Mouse (Mus musculus) liver, postnatal 0 days (tissue): ENCODE results near the gene Mta3. TPM values are rescaled to one million over a fixed set of nuclear protein-coding genes. Genes with fewer than 3 reads are reported as not detected.

Experiments used
- ATAC-seq: fragments of 200-750 bp; cut with Nextera tagmentation; 2 replicates; pipeline ENCODE4 v1.8.0; 2017; ENCODE audit warnings: mild to moderate bottlenecking, moderate library complexity
- DNase-seq: peaks from one replicate; pipeline ENCODE4 v3.0.0-alpha.2; 2016
- H3K27ac ChIP-seq: fragments of 300-500 bp; sonication (generic); 2 replicates; pipeline ENCODE4 v1.5.1; 2014; ENCODE audit warnings: antibody characterized with exemption, moderate library complexity, mild to moderate bottlenecking, low read depth
- H3K27me3 ChIP-seq: fragments of 300-500 bp; sonication (generic); 2 replicates; pipeline ENCODE4 v1.6.1; 2014; ENCODE audit warnings: low read length, control low read depth, mixed read lengths; ENCODE audit not compliant: insufficient read depth
- H3K36me3 ChIP-seq: fragments of 300-500 bp; sonication (generic); replicated peaks from 2 replicates; pipeline ENCODE4 v1.6.1; 2014; ENCODE audit warnings: mild to moderate bottlenecking, control low read depth, low read length, moderate library complexity, mixed read lengths; ENCODE audit not compliant: insufficient read depth
- H3K4me1 ChIP-seq: fragments of 300-500 bp; sonication (generic); 2 replicates; pipeline ENCODE4 v1.6.1; 2014; ENCODE audit warnings: antibody characterized with exemption, mild to moderate bottlenecking, control low read depth; ENCODE audit not compliant: insufficient read depth
- H3K4me2 ChIP-seq: fragments of 300-500 bp; sonication (generic); 2 replicates; pipeline ENCODE4 v1.6.1; 2014; ENCODE audit warnings: low read depth, mild to moderate bottlenecking, low read length, moderate library complexity, mixed read lengths
- H3K4me3 ChIP-seq: fragments of 300-500 bp; sonication (generic); 2 replicates; pipeline ENCODE4 v1.5.1; 2014; ENCODE audit warnings: low read depth, low read length
- H3K9ac ChIP-seq: fragments of 300-500 bp; sonication (generic); replicated peaks from 2 replicates; pipeline ENCODE4 v1.6.1; 2014; ENCODE audit warnings: mild to moderate bottlenecking, moderate library complexity
- H3K9me3 ChIP-seq: fragments of 300-500 bp; sonication (generic); 2 replicates; pipeline ENCODE4 v1.6.1; 2016; ENCODE audit warnings: mild to moderate bottlenecking, control low read depth, low read length, mixed read lengths
- CTCF ChIP-seq: sonication (generic); IDR thresholded peaks from 2 replicates; pipeline ENCODE4 v1.5.1; 2016; ENCODE audit warnings: antibody characterized with exemption, low read depth
- EP300 ChIP-seq: IDR thresholded peaks from 2 replicates; pipeline ENCODE4 v1.6.1; 2016; ENCODE audit warnings: antibody characterized with exemption, low read depth, mild to moderate bottlenecking
- WGBS: fragments of 180-500 bp; shearing (Covaris S2); extraction: QIAGEN DNeasy Blood & Tissue Kit; methylation state at CpG from one replicate; pipeline ENCODE4 v1.1.7; 2014; ENCODE audit not compliant: insufficient replicate concordance; 5-methylcytosine and 5-hydroxymethylcytosine counted together
- polyA plus RNA-seq: library from polyadenylated mRNA; unstranded; fragments of >200 nt; fragmentation: Nextera tagmentation; extraction: Ambion mirVana; gene quantifications from 2 replicates; pipeline ENCODE4 v1.2.1, GENCODE M21; 2015

Mta3 gene
- polyA plus RNA-seq, 1 experiment from 2014 or later, result 28.1 TPM

DNA sequence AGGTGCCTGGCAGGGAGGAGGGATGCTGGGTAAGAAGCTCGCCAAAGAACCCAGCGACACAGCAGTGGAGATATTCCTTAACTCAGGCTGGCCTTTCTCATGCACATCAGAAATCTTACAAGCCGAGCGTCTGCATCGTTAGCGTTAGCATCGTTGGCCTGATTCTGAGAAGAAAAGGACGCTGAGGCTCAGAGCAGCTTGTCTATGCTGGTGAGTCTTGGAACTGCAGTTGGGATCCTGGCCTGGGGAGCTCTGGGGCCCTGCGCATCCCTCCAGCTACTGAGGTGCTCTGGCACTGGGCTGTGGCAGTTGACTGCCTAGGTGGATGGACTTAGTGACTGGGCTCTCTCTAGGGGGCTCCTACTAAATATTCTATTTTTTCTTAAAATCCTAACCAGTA, 133.2 kb downstream of the Mta3 start:
- peaks cover 7% of the 10 kb centered on the region; the same call in 1 of the 2 replicates for H3K36me3 ChIP-seq
- ATAC-seq, result no peak
- peaks cover 18% of the 10 kb centered on the region for H3K4me1 ChIP-seq
- 81% methylated on average over 9 of the region's 9 CpGs for WGBS
- no peak overlapping the region for H3K4me2 ChIP-seq
- DNase-seq, result no peak
- H3K27me3 ChIP-seq, result no peaks in the 10 kb centered on the region
- peak; percentile 26; the same call in 1 of the 2 replicates for TF ChIP-seq CTCF
- TF ChIP-seq EP300, result no peak
- H3K27ac ChIP-seq, result no peak overlapping the region
- no peak overlapping the region for H3K4me3 ChIP-seq
- no peaks in the 10 kb centered on the region for H3K9me3 ChIP-seq
- H3K9ac ChIP-seq, result no peak overlapping the region

DNA sequence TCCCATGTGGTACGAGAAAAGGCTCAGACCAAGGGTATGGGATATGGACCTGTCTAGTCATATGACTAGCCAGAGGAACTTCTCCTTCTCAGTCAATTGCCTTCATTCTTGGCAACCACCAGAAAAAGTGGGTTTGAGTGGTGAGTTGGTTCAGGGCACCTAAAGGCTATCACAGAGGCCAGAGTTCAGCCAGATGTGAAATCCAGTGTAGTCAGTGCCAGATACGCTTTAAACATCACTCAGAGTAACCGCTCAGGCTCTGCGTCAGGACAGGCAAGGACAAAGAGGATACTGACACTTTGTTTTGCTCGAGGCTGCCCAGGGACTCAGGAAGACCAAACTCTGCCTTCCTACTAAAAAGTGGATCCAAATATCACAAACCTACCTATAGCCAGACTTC, 135.0 kb downstream of the Mta3 start:
- WGBS, result 68% methylated on average over 5 of the region's 5 CpGs

DNA sequence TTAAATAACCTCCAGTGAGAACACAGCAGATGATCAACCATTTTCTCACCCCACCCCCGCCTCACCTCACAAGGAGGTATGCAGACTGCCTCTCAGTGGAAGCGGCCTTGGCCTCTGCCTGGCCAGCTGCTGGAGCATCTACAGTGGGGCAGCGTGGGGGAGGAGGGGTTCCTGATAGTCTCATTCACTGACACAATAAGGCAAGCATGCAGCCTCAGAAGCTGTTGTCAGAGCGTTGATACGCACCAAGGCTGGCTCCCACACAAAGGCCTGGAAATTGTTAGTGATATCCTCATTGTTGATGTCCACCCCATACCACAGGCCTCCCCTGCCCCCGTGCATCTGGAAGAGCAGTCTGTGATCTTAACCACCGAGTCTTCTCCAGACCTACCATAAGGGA, 137.8 kb downstream of the Mta3 start:
- H3K4me3 ChIP-seq, result no peak overlapping the region
- WGBS, result 74% methylated on average over 7 of the region's 7 CpGs
- H3K4me1 ChIP-seq, result peaks cover 31% of the 10 kb centered on the region
- no peak for TF ChIP-seq EP300
- TF ChIP-seq CTCF, result no peak
- no peaks in the 10 kb centered on the region for H3K27me3 ChIP-seq
- no peak overlapping the region for H3K4me2 ChIP-seq
- H3K27ac ChIP-seq, result no peak overlapping the region
- no peak overlapping the region for H3K9ac ChIP-seq
- H3K9me3 ChIP-seq, result no peaks in the 10 kb centered on the region
- DNase-seq, result no peak
- ATAC-seq, result no peak
- 0 out of 2 replicates have a peak, but pooled peaks cover 3% of the 10 kb centered on the region for H3K36me3 ChIP-seq

More for the DNA sequence above, 135.0 kb downstream of the Mta3 start:
- ATAC-seq (no peak), DNase-seq (no peak)
- Histone ChIP-seq H3K4me3 (no peak overlapping the region), H3K9me3 (no peaks in the 10 kb centered on the region), H3K36me3 (0 out of 2 replicates have a peak, but pooled peaks cover 7% of the 10 kb centered on the region), H3K27ac (no peak overlapping the region), H3K4me1 (peaks cover 16% of the 10 kb centered on the region), H3K27me3 (no peaks in the 10 kb centered on the region), H3K9ac (no peak overlapping the region), H3K4me2 (no peak overlapping the region)
- no peak for TF ChIP-seq CTCF
- no peak for TF ChIP-seq EP300

DNA sequence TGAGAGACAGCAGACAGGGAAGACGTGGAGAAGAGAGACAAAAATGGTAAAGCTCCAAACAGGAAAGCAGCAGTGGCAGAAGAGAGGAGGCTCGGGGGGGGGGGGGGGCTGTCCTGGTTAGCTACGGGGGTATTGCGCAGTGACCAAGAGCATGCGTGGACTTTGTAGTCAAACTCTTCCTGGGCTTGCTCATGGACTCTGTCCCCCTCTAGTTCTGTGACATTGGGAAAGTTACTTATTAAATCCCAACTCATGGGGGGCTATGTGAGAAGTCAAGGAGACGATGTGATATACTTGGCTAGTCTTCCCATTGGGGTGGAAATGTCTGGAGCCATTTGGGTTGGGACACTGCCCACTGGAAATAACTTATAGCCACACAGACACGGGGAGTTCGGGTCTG, 139.6 kb downstream of the Mta3 start:
- ATAC-seq (peak; percentile 80), DNase-seq (peak; percentile 58)
- H3K4me3 ChIP-seq, result peak overlapping the region; percentile 42
- WGBS, result 51% methylated on average over 7 of the region's 8 CpGs
- H3K27me3 ChIP-seq, result no peaks in the 10 kb centered on the region
- peaks cover 42% of the 10 kb centered on the region for H3K4me1 ChIP-seq
- 0 out of 2 replicates have a peak, but pooled peaks cover 3% of the 10 kb centered on the region for H3K36me3 ChIP-seq
- no peaks in the 10 kb centered on the region for H3K9me3 ChIP-seq
- peak overlapping the region; percentile 57 for H3K4me2 ChIP-seq
- peak overlapping the region; percentile 54 for H3K9ac ChIP-seq
- peak overlapping the region; percentile 88 for H3K27ac ChIP-seq
- no peak for TF ChIP-seq EP300
- TF ChIP-seq CTCF, result no peak

- H3K36me3 ChIP-seq, result 0 out of 2 replicates have a peak, but pooled peaks cover 3% of the 10 kb centered on the region
- no peak for TF ChIP-seq CTCF
- no peak for TF ChIP-seq EP300
- ATAC-seq (peak; percentile 51), DNase-seq (peak; percentile 66)
- H3K27ac ChIP-seq, result peak overlapping the region; percentile 88
- H3K9ac ChIP-seq, result peak overlapping the region; percentile 50
- no peaks in the 10 kb centered on the region for H3K27me3 ChIP-seq
- peaks cover 40% of the 10 kb centered on the region for H3K4me1 ChIP-seq
- no peaks in the 10 kb centered on the region for H3K9me3 ChIP-seq
- peak overlapping the region; percentile 42 for H3K4me3 ChIP-seq
- WGBS, result 27% methylated on average over 21 of the region's 21 CpGs
- peak overlapping the region; percentile 57 for H3K4me2 ChIP-seq
Measured at GRCm38 (mm10) chr17:83846301-83847021, 140.5 kb downstream of the Mta3 start.

DNA sequence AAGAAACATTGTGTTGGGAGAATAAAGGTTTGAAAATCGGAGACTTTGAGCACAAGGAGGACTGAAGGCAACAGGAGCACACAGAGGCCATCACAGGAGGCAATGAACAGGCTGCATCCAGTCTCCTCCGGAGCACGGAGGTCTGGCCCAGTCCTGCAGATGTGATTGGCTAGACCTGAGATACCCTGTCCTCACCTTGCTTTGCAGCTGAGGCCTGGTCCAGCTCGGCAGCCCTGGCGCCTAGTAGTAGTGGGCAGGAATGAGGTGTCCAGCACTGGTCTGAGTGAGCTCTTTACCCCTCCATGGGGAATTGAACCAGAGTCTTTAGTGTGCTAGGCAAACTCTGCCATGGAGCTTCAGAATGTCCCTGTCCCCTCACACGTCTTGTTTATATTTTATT, 141.1 kb downstream of the Mta3 start:
- WGBS, result 49% methylated on average over 6 of the region's 6 CpGs
- TF ChIP-seq CTCF, result no peak
- no peak for TF ChIP-seq EP300
- Histone ChIP-seq H3K4me1 (peaks cover 39% of the 10 kb centered on the region), H3K9ac (peak overlapping the region; percentile 50), H3K9me3 (no peaks in the 10 kb centered on the region), H3K4me3 (peak overlapping the region; percentile 42), H3K27ac (peak overlapping the region; percentile 88), H3K36me3 (0 out of 2 replicates have a peak, but pooled peaks cover 3% of the 10 kb centered on the region), H3K27me3 (no peaks in the 10 kb centered on the region), H3K4me2 (peak overlapping the region; percentile 57)
- no peak for DNase-seq
- ATAC-seq, result peak; percentile 13; the same call in 1 of the 2 replicates
